Mouse (Mus musculus) spleen, adult 2 months (tissue): ENCODE measurements around the gene Clasrp.

ENCODE experiments used
- CTCF ChIP-seq: fragments of 200-500 bp; IDR thresholded peaks from 2 replicates; pipeline ENCODE4 v1.5.1; 2011; ENCODE audit warnings: mild to moderate bottlenecking, inconsistent platforms; ENCODE audit not compliant: insufficient read depth, insufficient read length, insufficient replicate concordance; ENCODE audit errors: extremely low read depth
- POLR2A ChIP-seq: fragments of 200-500 bp; IDR thresholded peaks from 2 replicates; pipeline ENCODE4 v1.6.1; 2011; ENCODE audit warnings: low read depth, low read length, inconsistent platforms

DNA sequence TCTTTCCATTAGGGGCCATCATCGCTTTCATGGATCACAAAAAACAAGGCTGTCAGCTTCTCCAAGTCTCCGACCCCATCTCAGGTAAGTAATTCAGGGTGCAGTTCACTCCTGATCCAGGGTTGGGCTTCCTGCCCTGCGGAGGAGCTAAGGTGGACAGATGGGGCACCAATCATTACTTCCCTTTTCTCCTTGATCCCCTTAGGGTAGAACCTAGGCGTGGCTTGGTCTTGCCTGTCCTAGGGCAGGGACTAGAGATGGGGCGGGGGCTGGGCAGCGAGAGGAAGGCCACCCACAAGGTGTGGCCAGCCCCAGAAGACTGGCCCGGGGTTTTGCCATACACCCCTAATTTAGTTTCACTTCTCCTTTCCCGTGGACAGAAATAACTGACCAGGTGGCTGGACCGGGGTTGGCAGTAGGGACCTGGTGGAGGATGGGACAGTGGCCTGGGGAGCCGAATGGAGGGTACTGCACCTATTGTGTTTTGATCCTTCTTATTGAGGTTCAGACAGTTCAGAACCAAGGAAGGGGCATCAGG is 26.3 kb downstream of the Clasrp start:
- TF ChIP-seq CTCF (no peak), POLR2A (no peak)
